Mouse (Mus musculus): ENCODE measurements around the gene Atg7.

DNA sequence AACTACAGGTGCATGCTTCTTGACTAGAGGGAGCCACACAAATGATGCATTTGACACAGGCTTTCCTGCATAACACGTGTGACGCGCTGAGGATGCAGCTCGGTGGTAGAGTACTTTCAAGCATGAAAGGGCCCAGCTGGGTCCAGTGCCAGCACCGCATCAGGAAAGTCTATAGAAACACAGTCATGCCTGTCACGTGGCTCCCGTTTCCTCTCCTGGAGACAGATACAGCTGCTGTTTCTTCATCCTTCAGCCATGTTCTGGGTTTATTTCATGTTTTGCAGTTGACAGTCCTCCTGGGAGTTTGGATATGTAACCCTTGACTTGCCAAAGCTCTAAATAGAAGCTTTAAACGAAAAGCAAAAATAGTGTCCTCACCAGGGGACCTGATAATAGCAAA, 135.8 kb downstream of the Atg7 start:
- TF ChIP-seq CTCF (IDR thresholded peaks at IDR 0.05; ENCODE audit: low read depth) (no peak), EP300 (IDR thresholded peaks at IDR 0.05; ENCODE audit: low read depth) (no peak)
